Mouse (Mus musculus) spleen, adult 18-20 months (tissue): ENCODE measurements around the gene Yy1.
A peak's percentile ranks its signal among the peaks of the same experiment; 100 is the strongest.

Experiments
- DNase-seq, 2 experiments: peaks; one replicate each; pipeline ENCODE4 v3.0.0; 2022; ENCODE audit warnings: mixed read lengths in 2 of 2

The Yy1 gene

DNA sequence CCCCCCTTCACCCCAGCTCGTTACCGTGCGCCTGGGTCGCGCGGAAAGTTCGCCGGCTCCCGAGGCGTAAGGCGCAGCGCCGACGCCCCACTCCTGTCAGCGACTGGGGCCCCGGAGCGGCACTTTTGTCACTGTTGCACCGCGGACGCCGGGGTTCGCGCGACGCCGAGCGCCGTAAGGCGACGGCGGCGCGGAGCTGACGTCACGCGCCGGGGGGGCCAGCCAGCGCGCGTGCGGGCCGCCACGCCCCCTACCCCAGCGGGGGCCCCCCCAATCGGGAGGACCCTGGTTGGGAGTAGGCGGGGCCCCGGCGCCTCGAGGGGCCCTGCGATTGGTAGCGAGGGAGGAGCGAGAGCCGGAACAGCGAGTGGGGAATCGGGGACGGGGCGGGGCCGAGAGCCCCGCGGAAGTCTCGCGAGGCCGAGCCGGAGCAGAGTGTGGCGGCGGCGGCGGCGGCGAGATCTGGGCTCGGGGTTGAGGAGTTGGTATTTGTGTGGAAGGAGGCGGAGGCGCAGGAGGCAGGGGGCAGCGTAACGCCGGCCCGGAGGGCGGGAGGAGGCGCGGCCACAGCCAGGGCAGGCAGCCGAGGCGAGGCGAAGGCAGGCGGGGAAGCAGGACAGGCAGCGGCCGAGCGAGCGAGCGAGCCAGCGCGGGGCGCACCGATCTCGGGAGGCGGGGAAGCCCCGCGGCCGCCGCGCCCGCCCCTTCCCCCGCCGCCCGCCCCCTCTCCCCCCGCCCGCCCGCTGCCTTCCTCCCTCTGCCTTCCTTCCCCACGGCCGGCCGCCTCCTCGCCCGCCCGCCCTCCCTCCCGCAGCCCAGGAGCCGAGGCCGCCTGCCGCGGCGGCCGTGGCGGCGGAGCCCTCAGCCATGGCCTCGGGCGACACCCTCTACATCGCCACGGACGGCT is at the start of gene Yy1:
Gene Yy1, plus strand, starts transcription at position 428 of the 907 bp plus-strand sequence.
- peak; percentile 98 for DNase-seq

DNA sequence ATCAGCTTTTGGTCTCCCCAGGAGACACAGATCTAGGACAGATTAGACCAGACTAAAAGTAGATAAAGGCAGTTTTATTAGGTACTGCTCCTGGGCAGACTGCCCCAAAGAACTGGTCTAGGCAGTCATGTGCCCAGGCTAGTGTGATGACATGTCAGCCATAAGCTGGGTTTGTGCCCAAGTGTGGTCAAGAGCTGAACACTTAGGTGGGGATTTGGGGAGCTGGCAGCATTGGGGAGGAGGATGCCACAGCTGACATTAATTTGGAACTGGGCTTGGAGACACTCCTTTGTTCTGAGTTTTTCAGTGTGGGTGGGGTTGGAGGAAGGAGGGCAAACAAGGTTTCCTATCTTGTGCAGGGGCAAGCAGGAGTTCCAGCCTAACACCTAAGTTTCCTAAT is 46.8 kb upstream of the Yy1 start:
- DNase-seq = no peak

DNA sequence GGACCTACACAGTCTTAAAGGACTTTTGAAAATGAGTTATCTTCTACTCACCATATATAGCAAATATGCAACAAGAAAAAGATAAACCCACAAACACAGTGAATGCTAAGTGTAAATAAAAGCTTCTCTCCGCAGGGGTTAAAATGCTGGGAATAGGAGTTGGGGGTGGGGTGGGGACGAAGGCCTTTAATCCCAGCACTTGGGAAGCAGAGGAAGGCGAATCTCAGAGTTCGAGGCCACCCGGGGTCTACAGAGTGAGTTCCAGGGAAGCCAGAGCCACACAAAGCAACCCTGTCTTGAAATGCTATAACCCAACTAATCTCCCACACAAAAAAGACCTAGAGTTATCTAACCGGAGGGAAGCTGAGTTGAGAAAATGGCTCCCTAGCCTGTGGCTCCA is 43.8 kb upstream of the Yy1 start:
- DNase-seq = no peak

DNA sequence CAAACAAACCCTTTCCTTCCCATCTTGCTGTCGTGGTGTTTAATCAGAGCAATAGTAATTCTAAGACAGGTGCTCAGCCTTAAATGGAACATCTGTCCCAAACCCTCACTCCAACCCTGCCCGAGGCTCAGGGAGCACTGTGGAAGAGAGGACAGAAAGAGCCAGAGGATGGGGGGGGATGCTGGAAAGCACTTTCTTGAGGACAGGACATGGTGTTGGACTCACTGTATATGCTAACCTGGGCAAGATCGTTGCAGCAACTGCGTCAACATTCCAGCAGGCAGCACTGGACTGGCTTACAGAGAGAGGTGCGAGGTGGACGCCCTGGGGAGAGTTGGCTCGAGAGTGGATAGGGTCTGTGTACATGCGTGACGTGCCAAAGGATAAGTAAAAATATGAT is 43.3 kb upstream of the Yy1 start:
- DNase-seq = no peak

DNA sequence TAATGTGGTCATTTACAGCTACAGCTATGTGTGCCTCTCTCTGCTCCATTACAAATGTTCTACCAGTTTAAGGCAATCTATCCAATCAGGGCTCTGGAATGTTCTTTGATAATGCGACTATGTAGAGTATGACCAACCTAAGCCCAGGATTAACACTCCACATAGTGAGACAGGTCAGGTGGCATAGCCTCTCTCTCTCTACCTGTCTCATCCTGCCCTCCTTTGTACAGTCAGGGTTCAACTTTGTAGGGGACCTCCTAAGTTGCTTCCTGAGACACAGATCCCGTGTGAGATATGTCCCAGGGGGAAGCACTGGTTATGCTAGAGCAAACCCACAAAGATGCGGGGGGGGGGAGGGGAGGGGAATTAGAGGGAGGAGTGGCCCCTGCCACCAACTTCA is 42.5 kb upstream of the Yy1 start:
- DNase-seq = no peak

DNA sequence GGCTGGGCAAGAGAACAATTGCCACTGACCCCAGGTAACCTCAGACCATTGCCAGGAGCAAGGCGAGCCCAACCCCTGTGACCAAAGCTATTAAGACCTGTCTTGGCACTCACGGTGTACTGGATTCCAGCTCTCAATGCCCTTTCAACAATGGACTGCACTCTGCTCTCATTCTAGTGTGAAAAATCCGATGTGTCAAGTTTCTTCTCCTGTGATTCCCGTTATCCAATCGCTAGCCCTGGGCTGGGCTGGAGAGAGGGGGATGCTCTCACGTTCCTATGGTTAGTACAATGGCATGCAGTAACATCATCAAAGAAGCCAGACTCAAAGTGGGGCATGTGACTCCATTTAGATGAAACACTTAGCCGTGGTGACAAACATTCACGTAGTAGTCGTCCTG is 41.0 kb upstream of the Yy1 start:
- no peak for DNase-seq

DNA sequence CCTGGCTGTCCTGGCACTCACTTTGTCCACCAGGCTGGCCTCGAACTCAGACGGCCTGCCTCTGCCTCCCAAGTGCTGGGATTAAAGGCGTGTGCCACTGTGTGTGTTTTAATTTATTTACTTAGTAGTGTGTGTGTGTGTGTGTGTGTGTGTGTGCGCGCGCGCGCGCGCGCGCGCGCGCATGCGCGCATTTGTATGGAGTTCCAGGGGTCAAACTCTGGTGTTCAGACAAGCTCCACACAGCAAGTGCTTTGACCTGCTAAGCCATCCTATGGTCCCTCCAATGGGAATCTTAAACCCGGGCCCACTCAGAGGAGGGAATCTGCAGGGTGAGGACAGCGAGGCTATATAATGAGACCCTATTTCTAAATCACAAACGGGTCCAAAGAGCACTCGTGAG is 37.6 kb upstream of the Yy1 start:
- DNase-seq = no peak

DNA sequence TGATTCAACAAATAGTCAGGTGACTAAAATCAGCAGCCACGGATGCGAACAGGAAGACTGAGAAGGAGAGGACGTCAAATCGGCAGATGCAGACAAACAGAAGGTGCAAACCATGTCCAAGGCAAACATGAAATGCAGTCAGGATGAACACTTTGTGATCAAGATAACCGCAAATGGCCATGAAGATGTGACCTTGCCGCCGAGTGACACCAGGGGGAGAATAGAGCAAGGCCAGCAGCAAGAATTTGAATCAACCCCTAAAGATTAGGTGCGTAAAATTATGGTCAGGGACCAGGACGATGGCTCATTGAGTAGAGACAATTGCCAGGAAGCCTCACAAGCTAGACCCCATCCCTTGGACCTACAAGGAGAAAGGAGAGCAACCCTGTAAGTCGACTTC is 36.2 kb upstream of the Yy1 start:
- DNase-seq = no peak

DNA sequence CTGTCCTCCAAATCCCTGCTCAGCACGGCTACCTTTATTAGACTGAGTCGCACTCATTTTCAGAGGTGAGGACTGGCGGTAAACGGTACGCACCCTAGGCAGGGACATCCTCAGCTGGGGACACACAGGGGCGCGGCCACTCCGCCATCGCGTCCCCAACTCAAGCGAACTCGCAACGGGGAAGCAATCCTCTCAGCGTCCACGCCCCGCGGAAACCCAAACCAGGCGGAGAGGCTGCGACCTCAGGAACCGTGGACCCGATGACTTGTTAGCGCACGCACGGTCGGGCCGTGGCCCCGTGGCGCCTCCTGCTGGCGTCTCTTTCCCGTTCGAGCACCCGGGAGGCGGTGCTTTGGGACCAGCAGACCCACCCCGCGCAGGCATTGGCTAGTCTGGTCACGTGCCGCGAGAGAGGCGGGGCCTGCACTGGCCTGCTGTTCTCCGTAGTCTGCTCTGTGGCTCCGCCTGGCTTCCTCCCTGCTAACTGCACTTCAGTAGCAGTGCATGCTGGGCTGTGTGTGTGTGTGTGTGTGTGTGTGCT is 35.0 kb upstream of the Yy1 start:
- peak; percentile 96 to 100 for DNase-seq

DNA sequence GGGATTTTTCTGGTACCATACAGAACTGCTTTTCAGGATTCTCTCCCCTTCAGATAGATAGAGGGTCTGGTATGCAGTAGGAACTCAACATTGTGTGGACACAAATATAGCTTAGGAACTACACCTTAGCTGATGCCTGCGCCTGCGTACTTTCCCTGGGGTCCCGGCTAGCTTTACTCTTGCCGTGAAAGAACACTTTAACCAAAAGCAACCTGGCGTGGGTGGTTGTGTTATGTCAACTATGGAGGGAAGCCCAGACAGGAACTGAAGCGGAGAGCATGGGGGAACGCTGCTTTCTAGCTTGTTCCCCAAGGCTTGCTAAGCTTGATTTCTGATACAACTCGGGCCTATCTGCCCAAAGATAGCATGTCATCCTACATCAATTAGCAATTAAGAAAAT is 34.5 kb upstream of the Yy1 start:
- no peak for DNase-seq

DNA sequence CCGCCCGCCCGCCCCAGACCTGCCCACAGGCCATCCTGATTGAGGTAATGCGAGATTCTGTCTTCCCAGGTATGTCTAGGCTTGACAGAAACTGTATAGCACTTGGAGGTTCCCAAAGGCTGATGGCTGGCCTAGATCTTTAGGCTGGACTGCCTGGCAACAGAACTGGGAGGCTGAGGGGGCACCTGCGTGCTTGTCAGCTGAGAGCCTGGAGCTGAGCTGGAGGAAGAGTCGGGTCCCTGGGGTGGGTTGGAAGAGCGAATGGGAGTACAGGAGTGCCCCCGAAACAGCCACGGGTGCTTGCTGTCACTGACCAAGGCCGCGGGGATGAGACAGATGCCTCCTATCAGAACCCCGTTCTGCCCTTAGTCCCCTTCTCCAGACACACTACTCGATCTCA is 34.1 kb upstream of the Yy1 start:
- DNase-seq = no peak

DNA sequence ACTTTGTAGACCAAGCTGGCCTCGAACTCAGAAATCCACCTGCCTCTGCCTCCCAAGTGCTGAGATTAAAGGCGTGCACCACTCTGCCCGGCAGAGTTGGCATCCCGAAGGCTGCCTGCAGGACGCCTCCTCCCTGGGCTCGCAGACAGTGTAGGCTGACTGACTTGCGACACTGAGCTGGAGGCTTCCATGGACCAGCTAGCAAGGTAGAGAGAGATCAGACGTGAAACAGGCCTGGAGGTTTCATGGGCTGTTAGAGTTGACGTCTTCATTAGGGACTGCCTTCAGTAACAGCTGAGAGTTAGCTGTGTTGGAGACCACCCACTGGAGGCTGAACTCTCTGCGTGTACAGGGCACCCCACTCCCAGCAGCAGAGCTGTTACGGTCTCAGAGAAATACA is 33.5 kb upstream of the Yy1 start:
- no peak for DNase-seq

DNA sequence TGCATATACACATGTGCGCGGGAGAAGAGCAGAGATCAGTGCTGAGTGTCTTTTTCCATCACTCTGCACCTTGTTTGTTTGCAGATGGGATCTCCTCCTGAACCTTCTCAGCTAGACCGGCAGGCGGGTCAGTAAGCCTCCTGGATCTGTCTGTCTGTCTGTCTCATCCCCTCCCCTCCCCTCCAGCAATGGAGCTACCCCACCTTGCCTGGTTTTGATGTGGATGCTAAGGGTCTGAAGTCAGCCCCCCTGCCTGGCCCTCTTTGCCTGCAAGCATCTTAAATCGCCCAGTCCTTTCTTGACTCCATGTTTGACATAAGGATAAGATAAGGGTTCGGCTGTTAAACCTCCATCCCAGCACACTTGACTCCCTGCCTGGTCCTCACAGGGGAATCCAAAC is 32.8 kb upstream of the Yy1 start:
- no peak for DNase-seq

DNA sequence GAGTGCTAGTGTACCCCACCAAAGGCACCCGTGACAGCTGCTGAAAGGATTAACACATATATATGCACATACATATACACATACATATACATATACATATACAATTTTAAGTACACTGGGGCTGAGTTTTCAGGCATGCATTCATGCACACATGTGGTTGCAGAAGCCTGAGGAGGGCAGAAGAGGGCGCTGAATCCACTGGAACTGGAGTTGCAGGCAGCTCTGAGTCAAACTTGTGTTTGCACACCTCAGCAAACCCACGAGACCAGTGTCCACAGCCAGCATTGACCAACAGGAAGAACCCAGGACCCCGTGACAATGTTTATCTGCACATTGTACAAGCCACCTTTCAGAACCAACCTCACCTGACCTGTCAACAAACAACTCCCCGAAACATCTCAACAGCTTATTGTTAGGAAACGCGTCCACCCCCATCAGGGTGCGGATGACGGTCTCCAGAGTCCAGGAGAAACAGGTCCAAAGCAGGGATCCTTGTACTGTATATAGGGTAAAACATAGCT is 32.2 kb upstream of the Yy1 start:
- peak in 1 of 2 experiments; percentile 43 for DNase-seq

DNA sequence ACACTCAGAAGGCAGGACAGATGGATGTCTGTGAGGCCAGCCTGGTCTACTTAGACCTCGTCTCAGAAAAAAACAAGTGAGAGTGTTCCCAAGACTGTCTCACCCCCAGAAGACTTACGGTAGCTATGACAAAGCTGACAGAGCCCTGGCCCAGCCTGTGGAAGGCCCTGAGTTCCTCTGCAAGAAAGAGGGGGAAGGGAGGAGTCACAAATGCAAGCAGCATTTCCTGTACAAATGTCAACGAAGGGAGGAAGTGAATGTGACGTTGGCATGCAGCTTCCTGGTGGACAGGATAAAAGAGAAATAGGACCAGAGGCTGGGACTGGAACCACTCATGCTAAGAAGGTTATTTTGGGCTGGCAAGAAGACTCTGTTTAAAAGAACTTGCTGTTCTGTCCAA is 31.6 kb upstream of the Yy1 start:
- DNase-seq = peak in 1 of 2 experiments; percentile 38

DNA sequence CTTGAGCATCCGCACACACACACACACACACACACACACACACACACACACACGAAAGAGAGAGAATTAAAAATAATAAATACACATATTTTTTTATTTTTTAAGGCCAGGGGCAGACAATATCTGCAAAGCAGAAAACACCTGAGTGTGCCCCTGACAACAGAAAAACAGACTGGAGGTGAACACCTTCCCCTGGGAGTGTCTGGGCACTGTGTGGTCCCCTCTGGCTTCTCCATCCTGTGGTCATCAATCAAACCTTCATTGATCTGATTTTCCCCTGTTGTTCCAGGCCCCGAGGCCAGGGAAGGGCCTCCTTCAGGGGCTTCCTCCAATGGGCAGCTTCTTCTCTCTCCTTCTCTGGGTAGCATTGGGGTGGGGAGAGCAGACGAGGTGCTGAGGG is 31.1 kb upstream of the Yy1 start:
- no peak for DNase-seq

DNA sequence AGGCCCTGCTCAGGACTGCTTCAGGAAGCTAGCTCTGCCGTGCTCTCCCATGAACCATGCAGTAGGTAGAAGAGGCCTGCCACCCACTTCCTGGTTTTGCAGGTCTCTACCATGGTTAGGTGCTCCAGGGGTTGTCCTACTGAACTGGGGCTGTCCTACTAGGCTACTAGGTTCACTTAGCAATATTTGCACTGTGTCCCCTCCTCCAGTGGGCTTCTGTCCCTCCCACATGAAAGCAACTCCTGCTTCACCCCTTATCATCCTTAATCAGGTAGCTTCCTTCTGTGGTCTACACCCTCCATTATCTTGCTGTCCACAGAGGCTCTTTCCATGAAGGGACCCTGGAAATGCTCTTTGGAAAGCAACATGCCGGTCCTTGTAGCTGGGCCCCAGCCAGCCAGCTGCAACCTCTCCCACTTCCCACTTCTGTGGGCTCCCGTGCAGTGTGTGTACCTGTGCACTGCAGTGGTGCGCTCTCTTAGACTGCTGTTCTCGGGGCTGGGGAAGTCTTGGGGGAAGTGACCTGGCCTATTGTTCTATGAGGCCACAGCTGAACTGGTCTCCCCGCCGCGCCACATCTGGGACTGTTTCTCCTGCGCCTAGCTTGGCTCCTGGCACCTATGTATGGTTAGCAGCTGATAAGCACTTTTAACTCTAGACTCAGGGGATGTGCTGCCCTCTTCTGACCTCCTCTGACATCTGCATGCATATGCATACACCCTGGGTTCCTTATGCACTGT is 29.5 kb upstream of the Yy1 start:
- DNase-seq = peak; percentile 39 to 59

DNA sequence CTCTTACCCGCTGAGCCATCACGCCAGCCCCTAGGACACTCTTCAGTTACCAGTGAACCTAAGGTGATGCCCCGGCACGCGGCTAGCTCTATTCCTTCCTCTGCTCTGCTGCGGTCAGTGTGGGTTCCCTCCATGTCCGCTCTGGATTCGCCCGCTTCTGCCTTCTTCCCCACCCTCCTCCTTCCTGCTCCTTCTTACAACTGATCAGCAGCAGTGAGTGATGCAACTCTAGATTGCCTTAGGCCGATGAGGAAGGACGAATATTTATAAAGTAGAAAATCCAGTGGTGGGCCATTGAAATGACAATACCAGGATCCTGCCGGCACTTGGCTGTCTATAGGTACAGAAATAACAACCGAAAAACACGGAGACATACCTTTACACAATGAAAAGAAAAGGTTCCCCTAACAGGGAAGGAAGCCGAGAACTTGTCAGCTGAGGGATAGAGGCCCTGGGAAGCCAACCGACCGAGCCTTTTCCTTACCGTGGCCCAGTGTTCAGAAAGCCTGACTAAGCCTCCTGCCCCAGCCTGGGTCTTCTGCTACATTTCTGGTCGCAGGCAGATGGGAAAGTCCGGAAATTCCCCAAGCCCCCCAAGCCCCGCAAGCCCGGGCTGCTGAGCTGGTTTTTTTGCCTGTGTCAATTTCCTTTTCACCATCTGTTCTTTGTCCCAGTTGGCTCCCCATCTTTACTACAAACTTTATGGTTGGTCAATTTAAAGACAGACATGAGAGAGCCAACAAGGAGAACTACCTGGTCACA is 27.7 kb upstream of the Yy1 start:
- DNase-seq = peak in 1 of 2 experiments; percentile 27

DNA sequence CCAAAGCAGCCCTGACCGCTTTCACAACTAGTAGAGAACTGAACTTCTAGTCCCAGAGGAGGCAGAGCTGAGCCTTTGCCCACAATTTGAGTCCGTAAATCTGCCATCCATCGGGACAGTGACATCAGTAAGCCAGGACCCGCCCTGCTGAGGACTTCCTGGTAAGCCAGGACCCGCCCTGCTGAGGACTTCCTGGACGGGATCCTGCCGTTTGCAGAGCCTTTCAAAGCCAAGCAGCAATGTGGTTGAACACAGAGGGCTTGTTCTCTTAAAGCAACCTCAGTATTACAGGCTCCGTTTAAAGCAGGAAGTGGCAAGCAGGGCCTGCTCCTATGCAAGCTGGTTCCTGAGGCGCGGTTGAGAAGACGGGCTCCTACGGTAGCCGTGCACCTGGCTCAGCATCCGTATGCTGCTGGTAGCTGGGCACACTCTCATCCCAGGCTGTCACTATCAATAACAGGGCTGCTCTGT is 27.0 kb upstream of the Yy1 start:
- peak; percentile 61 to 71 for DNase-seq

DNA sequence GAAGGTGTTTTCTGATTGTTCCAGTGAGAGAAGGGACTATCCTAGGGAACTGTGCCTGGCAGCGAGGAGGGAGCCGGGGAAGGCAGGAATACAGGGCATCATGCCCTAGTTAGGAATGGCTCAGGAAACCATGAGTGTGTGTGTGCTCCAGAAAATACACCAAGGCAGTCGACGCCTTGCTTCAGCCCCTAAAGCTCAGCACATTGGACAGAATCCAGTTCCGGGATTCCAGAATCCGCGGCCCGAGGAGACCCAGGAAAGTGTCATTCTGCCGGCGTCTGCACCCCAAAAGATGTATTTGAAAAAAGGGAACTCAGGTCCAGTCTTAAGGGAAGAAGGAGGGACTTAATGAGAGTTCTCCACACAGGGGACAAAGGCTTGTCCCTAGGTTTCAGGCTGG is 26.5 kb upstream of the Yy1 start:
- peak in 1 of 2 experiments; percentile 29 for DNase-seq

DNA sequence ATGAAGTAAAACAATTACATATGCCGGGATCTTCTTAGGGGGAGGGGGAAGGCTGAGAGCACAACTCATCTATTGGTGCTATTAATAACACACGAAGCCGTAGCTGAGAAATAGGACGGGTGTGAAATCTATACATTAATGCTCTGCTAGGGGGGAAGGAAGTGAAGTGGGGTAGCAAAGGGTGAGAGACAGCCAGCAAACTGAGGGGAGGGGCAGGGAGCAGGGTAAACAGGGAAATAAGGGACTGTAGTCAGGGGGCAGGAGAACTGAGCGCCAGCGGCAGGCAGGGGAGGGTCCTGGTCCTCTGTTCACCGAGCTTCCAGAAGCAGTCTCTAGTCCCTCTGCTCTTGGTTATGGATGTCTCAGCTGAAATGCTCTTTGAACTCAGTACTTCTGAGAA is 25.9 kb upstream of the Yy1 start:
- no peak for DNase-seq

DNA sequence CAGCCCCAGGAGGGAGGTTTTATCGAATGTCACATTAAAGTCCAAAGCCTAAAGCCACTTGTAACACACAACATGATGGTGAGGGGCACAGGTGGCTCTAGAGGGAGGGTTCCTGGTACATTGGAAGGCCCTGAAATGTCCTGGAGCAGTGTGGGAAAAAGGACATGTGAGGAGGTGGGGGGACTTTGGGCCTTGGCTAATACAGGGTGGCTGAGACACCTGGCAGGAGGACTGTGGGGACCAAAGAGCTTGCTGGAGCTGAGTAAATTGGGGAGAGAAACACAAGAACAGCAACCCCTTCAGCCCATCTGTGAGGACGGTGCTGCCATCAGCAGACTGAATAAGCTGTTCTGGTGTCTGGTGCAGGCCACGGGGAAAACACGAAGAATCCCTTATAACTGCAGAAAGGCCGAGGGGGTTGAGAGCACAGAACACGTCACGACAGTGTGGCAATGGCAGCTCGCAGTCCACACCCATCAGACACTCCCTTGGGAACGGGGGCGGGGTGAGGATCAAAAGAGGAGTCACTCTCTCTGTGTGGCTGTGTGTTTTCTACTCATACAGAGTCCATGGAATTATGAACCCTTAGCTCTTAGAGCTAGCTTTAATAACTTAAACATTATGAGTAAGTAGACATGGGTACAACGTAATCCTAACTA is 24.4 kb upstream of the Yy1 start:
- DNase-seq = no peak
